Mouse (Mus musculus): ENCODE data around the gene Nfkbib. TPM values are rescaled to one million over a fixed set of nuclear protein-coding genes. Genes with fewer than 3 reads are reported as not detected.

Nfkbib gene
- polyA plus RNA-seq, 1 experiment = 34.0 TPM

GRCm38 (mm10) chr7:28801901-28802670 is 34.8 kb upstream of the Nfkbib start:
- H3K27ac ChIP-seq (ENCODE audit: insufficient read depth, low read length) = 0 out of 2 replicates have a peak overlapping the region, but pooled peaks have one; percentile 35
- H3K4me1 ChIP-seq (ENCODE audit: control insufficient read depth, insufficient read depth, low read length) = peaks cover 7% of the 10 kb centered on the region
- no peak overlapping the region for H3K4me3 ChIP-seq (ENCODE audit: insufficient read depth, low read length)
- TF ChIP-seq POLR2A (IDR thresholded peaks at IDR 0.05; ENCODE audit: extremely low read depth, insufficient read depth, low read length) (no peak), CTCF (IDR thresholded peaks at IDR 0.05; ENCODE audit: extremely low read depth, insufficient read depth, low read length) (no peak)

DNA sequence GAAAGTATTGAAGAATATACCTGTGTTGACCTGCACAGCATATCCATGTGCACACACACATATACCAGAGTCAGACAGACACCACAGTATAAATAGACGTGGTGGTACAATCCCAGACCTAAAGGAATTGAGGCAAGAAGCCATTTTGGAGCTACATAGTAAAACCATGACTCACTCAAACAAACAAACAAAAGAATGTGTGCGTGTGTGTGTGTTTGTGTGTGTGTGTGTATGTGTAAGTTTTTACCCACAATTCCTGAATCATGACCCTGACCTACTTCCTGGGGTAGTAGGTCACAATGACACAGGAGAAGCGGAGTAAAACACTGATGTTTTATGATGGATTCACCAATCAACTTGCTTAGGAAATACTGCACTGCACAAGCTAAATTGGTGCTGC is 34.1 kb upstream of the Nfkbib start:
- Histone ChIP-seq H3K27ac (ENCODE audit: insufficient read depth, low read length) (no peak overlapping the region), H3K4me1 (ENCODE audit: control insufficient read depth, insufficient read depth, low read length) (peaks cover 7% of the 10 kb centered on the region), H3K4me3 (ENCODE audit: insufficient read depth, low read length) (no peak overlapping the region)
- TF ChIP-seq POLR2A (IDR thresholded peaks at IDR 0.05; ENCODE audit: extremely low read depth, insufficient read depth, low read length) (no peak), CTCF (IDR thresholded peaks at IDR 0.05; ENCODE audit: extremely low read depth, insufficient read depth, low read length) (no peak)

GRCm38 (mm10) chr7:28799994-28800393 is 32.7 kb upstream of the Nfkbib start:
- peaks cover 7% of the 10 kb centered on the region for H3K4me1 ChIP-seq (ENCODE audit: control insufficient read depth, insufficient read depth, low read length)
- TF ChIP-seq CTCF (IDR thresholded peaks at IDR 0.05; ENCODE audit: extremely low read depth, insufficient read depth, low read length) (no peak), POLR2A (IDR thresholded peaks at IDR 0.05; ENCODE audit: extremely low read depth, insufficient read depth, low read length) (no peak)
- no peak overlapping the region for H3K27ac ChIP-seq (ENCODE audit: insufficient read depth, low read length)
- no peak overlapping the region for H3K4me3 ChIP-seq (ENCODE audit: insufficient read depth, low read length)

DNA sequence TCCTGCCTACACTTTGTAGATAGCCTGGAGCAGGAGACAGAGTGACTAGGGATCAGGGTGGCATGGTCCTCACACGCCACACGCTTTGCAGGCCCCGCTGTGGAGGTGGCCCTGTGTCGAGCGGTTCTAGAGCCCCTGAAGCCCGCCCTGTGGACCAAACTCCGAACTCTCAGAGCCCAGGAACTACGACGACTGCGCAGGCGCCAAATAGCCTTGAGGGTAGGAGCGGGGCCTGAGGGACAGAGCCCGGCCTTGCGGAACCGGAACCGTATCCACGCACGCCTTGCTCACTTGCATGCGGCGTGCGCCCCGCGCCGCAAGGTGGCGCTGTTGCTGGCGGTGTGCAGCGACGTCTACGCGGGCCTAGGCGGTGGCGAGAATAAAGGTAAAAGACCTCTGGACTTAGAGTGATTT is 29.3 kb upstream of the Nfkbib start:
- Histone ChIP-seq H3K4me3 (ENCODE audit: insufficient read depth, low read length) (0 out of 2 replicates have a peak overlapping the region, but pooled peaks have one; percentile 0), H3K4me1 (ENCODE audit: control insufficient read depth, insufficient read depth, low read length) (no peaks in the 10 kb centered on the region), H3K27ac (ENCODE audit: insufficient read depth, low read length) (no peak overlapping the region)
- TF ChIP-seq CTCF (IDR thresholded peaks at IDR 0.05; ENCODE audit: extremely low read depth, insufficient read depth, low read length) (peak; percentile 88), POLR2A (IDR thresholded peaks at IDR 0.05; ENCODE audit: extremely low read depth, insufficient read depth, low read length) (no peak)

- H3K4me1 ChIP-seq (ENCODE audit: control insufficient read depth, insufficient read depth, low read length) = no peaks in the 10 kb centered on the region
- no peak overlapping the region for H3K27ac ChIP-seq (ENCODE audit: insufficient read depth, low read length)
- TF ChIP-seq CTCF (IDR thresholded peaks at IDR 0.05; ENCODE audit: extremely low read depth, insufficient read depth, low read length) (no peak), POLR2A (IDR thresholded peaks at IDR 0.05; ENCODE audit: extremely low read depth, insufficient read depth, low read length) (no peak)
Observed at GRCm38 (mm10) chr7:28795832-28796231, 28.5 kb upstream of the Nfkbib start.

GRCm38 (mm10) chr7:28794496-28794895 is 27.2 kb upstream of the Nfkbib start:
- no peak overlapping the region for H3K27ac ChIP-seq (ENCODE audit: insufficient read depth, low read length)
- no peak overlapping the region for H3K4me3 ChIP-seq (ENCODE audit: insufficient read depth, low read length)
- no peaks in the 10 kb centered on the region for H3K4me1 ChIP-seq (ENCODE audit: control insufficient read depth, insufficient read depth, low read length)
- no peak for TF ChIP-seq POLR2A (IDR thresholded peaks at IDR 0.05; ENCODE audit: extremely low read depth, insufficient read depth, low read length)
- TF ChIP-seq CTCF (IDR thresholded peaks at IDR 0.05; ENCODE audit: extremely low read depth, insufficient read depth, low read length) = no peak

More at GRCm38 (mm10) chr7:28795832-28796231, 28.5 kb upstream of the Nfkbib start:
- no peak overlapping the region for H3K4me3 ChIP-seq (ENCODE audit: insufficient read depth, low read length)

DNA sequence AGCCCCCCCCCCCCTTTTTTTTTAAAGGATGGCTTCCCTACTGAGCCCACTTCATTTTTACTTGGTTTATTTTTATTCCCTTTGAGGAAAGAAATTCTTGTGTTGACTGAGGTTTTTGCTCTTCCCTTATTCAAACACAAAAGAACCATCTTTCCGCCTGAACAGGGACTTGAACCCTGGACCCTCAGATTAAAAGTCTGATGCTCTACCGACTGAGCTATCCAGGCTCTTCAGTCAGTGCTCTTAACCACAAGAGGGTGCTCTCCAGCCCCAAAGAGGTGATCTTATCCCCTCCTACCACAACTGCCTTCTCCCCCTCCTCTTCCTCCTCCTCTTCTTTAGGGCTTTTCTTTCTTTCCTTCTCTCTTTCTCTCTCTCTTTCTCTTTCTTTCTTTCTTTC is 26.5 kb upstream of the Nfkbib start:
- TF ChIP-seq POLR2A (IDR thresholded peaks at IDR 0.05; ENCODE audit: extremely low read depth, insufficient read depth, low read length) (no peak), CTCF (IDR thresholded peaks at IDR 0.05; ENCODE audit: extremely low read depth, insufficient read depth, low read length) (peak; percentile 40; the same call in 1 of the 2 replicates)
- Histone ChIP-seq H3K27ac (ENCODE audit: insufficient read depth, low read length) (no peak overlapping the region), H3K4me1 (ENCODE audit: control insufficient read depth, insufficient read depth, low read length) (no peaks in the 10 kb centered on the region), H3K4me3 (ENCODE audit: insufficient read depth, low read length) (no peak overlapping the region)

GRCm38 (mm10) chr7:28792391-28793185 is 25.3 kb upstream of the Nfkbib start:
- no peak overlapping the region for H3K27ac ChIP-seq (ENCODE audit: insufficient read depth, low read length)
- no peak for TF ChIP-seq CTCF (IDR thresholded peaks at IDR 0.05; ENCODE audit: extremely low read depth, insufficient read depth, low read length)
- TF ChIP-seq POLR2A (IDR thresholded peaks at IDR 0.05; ENCODE audit: extremely low read depth, insufficient read depth, low read length) = no peak
- H3K4me3 ChIP-seq (ENCODE audit: insufficient read depth, low read length) = no peak overlapping the region
- no peaks in the 10 kb centered on the region for H3K4me1 ChIP-seq (ENCODE audit: control insufficient read depth, insufficient read depth, low read length)

GRCm38 (mm10) chr7:28791706-28792105 is 24.4 kb upstream of the Nfkbib start:
- H3K4me1 ChIP-seq (ENCODE audit: control insufficient read depth, insufficient read depth, low read length) = no peaks in the 10 kb centered on the region
- TF ChIP-seq CTCF (IDR thresholded peaks at IDR 0.05; ENCODE audit: extremely low read depth, insufficient read depth, low read length) = no peak
- no peak for TF ChIP-seq POLR2A (IDR thresholded peaks at IDR 0.05; ENCODE audit: extremely low read depth, insufficient read depth, low read length)
- no peak overlapping the region for H3K4me3 ChIP-seq (ENCODE audit: insufficient read depth, low read length)
- no peak overlapping the region for H3K27ac ChIP-seq (ENCODE audit: insufficient read depth, low read length)

All from cortical plate, adult 2 months (tissue).